Mouse (Mus musculus) cerebral cortex, adult 2 months (tissue): ENCODE data around the gene Acsm4.

ENCODE experiments used
- WGBS: fragments of 180-500 bp; shearing (Covaris S2); methylation state at CpG from one replicate; pipeline ENCODE4 v1.1.7; 2018; 5-methylcytosine and 5-hydroxymethylcytosine counted together

Gene Acsm4

GRCm38 (mm10) chr7:119689726-119690125 is at the start of gene Acsm4:
TSS of gene Acsm4 (plus strand) at chr7:119690026.
- 76% methylated on average over 5 of the region's 5 CpGs for WGBS

GRCm38 (mm10) chr7:119642307-119642706 is 47.5 kb upstream of the Acsm4 start:
- WGBS: 76% methylated on average over 5 of the region's 5 CpGs

GRCm38 (mm10) chr7:119667893-119668292 is 21.9 kb upstream of the Acsm4 start:
- 91% methylated on average over 3 of the region's 3 CpGs for WGBS

- WGBS: 87% methylated on average over 5 of the region's 5 CpGs
Observed at GRCm38 (mm10) chr7:119670395-119670794, 19.4 kb upstream of the Acsm4 start.

DNA sequence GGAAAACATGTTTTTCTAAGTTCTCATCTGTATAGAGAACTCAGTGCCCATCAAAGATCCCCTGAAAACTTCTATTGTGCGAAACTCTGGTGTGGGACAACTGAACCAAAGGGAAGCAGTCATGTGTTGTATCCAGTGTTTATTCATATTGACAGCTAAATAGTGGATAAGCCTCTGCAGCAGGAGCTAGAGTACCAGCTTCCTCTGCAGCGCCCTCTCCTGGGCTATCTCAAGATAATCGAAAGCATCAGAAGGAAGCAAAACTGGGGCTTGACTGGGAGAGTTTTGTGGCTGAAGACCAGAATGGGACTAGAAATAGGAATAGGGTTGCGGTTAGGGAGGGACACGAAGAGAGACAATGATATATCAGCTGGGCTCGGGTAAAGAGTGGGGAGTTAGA is 18.9 kb upstream of the Acsm4 start:
- 50% methylated on average over 6 of the region's 6 CpGs for WGBS

GRCm38 (mm10) chr7:119673465-119673864 is 16.4 kb upstream of the Acsm4 start:
- WGBS: 13% methylated on average over 6 of the region's 6 CpGs

- WGBS: 80% methylated on average over 8 of the region's 8 CpGs
Observed at GRCm38 (mm10) chr7:119680107-119680506, 9.7 kb upstream of the Acsm4 start.

DNA sequence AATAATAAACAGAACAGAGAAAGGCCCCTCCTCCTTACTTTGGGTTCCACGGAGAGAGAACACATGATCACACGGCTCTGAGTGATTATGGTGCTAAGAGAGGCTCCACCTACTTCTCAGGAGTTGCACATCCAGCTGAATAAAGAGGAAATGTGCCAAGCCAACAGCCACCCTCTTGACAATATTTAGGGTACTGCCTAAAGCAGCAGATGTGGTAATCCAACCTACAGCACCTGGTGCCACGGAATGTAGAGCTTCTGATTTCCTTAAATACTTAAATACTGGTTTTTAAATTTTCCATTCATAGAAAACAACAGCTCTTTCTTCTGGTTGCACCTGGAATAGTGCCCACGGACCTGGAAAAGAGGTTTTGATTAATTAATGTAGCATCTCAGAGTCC is 7.1 kb upstream of the Acsm4 start:
- 52% methylated on average over 4 of the region's 4 CpGs for WGBS

DNA sequence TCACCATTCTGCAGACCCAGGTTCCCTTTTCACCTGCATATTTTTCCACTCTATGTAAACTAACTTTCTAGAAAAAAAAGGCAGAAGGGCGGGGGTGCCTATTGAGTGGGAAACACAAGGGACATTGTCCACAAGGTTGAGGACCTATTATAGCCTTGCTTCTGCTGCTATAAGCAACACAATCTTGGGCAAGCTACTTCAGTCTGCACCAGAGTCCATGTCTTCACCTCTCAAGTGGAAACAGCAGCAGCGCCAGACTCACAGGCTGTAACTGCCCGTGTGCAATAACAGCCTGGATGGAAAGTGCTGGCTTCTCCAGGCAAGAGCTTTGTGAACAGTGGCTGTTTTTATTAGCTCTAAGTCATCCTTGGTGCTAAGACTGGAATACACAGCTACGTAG is 2.5 kb downstream of the Acsm4 start:
- 77% methylated on average over 4 of the region's 4 CpGs for WGBS

DNA sequence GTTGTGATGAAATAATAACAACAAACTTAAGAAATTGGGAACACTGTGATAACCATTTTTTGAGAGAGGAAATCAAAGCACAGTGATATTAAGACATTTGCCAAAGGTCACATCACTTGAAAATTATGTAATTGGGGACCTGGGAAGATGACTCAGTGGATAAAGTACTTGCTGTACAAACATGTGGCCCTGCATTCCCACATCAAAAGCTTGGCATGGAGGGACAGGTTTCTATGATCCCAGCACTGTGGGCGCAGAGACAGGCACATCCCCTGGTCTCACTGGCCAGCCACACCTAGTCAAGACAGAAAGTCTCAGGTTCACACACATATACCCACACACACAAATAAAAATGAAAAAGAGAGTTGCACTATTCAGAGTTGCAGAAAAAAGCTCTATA is 5.1 kb downstream of the Acsm4 start:
- 84% methylated on average over 1 of the region's 1 CpGs for WGBS

DNA sequence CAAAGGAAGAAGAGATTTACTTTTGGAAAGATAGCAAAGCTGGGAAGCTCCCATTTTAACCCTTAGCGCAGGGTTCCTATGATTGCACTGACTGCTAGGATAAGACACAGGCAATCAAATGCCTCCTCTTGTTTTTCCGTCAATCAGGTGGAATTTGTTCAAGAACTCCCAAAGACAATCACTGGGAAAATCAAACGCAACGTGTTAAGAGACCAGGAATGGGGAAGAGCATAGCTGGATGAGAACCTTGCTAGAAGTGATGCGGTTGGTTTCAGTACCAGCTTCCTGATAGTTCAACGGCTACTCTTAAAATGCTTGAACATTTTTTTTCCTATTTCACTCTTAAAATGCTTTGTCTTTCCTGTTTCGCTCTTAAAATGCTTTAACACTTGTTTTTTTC is 24.3 kb downstream of the Acsm4 start:
- WGBS: 95% methylated on average over 7 of the region's 7 CpGs

DNA sequence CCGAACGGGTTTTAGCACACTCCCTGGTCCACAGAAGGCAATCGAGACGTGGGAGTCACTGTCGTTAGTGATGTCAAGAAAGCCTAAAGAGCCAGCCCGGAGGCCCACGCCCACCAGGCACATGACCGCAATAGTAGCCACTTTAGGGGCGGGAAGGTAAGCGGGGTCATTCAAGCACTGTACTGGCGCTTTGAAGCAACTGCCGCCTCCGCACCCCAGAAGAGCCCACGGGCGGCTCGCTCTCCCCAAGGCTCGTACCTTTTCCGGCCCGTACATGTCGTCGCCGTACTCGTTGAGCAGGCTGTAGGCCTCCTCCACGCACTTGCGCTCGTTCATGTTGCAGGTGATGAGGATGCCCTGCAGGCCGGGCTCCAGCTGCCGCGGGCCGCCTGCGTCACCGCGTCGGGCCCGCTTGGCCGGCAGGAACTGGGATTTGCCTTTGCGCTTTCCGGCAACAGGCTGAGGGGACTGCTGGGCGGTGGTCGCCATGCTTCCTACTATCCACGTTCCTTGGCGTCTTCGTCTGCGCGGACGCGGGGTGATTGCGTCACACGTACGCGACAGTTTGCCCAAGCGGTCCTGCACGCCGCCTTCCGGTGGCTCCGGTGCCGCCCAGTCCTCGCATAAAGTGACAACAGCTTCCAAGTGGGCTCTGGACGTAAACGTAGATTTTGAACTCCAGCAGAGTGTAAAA is 30.6 kb downstream of the Acsm4 start, which contains the start of gene Thumpd1:
Thumpd1 (minus strand) TSS at position 546 of the 694 bp plus-strand sequence.
- under 1% methylated on average over 60 of the region's 60 CpGs for WGBS

GRCm38 (mm10) chr7:119720947-119721310 is 31.1 kb downstream of the Acsm4 start:
- WGBS: 5% methylated on average over 8 of the region's 8 CpGs

DNA sequence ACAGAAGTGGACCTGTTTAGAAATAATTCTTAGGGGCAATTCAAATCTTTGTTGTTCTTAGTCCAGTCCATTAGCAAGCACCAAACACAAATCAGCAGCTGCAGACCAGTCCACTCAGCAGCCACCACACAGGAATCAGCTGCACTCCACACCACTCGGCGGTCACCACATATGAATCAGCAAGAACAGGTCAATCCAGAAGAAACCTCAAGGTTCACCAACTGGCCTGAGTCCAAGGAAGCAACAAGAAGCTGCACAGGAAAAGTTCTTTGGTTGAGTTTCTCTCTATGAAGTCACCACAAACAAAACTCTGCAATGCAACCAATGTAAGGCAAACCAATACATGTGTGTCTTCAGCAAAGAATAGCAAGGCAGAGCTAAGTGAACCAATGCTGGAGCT is 37.8 kb downstream of the Acsm4 start:
- 78% methylated on average over 2 of the region's 2 CpGs for WGBS

DNA sequence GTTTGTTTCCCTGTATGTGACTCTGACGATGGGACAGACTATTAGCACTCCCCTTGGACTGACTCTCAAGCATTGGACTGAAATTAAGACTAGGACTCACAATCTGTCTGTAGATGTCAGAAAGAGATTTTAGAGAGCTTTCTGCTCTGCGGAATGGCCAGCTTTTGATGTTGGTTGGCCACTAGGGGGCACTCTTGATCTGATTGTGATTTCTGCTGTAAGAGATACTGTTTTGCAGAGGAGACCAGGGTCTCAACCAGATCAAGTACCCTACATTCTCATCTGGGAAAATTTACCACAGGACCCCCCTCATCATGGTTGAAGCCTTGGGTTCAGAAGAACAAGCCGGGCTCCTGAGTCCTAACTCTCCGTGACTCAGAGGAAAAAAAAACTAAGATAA is 41.4 kb downstream of the Acsm4 start:
- 75% methylated on average over 4 of the region's 4 CpGs for WGBS

DNA sequence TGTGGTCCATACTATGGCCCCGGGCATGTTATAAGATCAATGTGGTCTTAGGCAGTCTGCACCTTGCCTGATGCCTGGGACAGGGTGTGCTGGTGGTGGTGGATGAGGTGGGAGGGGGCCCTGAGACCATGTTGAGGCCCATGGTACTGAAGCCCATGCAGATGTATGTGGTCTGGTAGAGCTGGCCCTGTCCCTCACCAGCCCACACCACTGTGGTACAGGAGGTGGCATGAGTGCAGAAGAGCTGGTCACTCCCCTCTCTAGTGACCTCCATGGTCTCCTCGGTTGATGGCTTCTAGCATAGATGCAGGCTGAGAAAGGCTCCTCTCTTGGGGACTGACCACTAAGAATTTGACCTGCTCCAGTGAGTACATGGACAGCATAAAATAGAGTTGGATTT is 49.1 kb downstream of the Acsm4 start:
- WGBS: 89% methylated on average over 2 of the region's 2 CpGs

GRCm38 (mm10) chr7:119739798-119740468 is 50.1 kb downstream of the Acsm4 start:
- 3% methylated on average over 28 of the region's 44 CpGs for WGBS

DNA sequence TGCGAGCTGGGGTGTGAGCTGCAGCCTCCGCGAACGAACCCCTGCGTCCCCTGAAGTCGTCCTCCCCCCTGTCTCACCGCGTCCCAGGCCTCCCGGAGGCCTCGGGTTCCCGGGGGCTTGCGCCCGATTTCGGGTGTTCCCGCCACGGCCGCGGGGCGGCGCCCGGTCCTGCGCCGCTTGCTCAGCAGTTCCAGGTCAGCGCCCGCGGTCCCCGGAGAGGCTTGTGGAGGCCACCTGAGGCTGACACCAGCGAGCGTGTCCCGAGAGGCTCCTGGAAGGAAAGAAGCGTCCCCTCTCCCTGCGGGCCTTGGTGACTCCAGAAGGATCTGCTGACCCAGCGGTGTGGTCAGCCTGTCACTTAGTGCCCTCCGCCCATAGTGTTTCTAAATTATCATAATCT is 54.5 kb downstream of the Acsm4 start:
- 11% methylated on average over 34 of the region's 34 CpGs for WGBS

GRCm38 (mm10) chr7:119745869-119746268 is 56.0 kb downstream of the Acsm4 start:
- WGBS: 35% methylated on average over 1 of the region's 1 CpGs

GRCm38 (mm10) chr7:119748761-119749160 is 58.9 kb downstream of the Acsm4 start:
- 70% methylated on average over 2 of the region's 2 CpGs for WGBS

- WGBS: 69% methylated on average over 2 of the region's 2 CpGs
Observed at GRCm38 (mm10) chr7:119749942-119750341, 60.1 kb downstream of the Acsm4 start.

DNA sequence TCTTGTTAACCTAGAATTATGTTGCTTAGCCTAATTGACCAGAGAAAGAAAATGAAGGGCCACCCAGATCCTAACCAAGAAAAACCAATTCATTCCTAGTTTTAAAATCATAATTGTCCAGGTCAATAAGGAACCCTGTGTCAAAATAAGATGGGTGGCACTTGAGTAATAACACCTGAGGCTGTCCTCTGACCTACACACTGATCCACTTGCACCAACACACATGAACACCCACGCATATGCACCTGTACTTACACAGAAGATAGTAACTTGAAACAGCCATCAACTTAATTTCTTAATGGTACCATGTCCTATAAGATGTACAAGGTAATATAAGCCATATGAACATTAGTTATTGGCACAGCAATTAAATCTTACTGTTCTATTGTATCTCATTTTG is 63.9 kb downstream of the Acsm4 start:
- WGBS: 94% methylated on average over 1 of the region's 1 CpGs

DNA sequence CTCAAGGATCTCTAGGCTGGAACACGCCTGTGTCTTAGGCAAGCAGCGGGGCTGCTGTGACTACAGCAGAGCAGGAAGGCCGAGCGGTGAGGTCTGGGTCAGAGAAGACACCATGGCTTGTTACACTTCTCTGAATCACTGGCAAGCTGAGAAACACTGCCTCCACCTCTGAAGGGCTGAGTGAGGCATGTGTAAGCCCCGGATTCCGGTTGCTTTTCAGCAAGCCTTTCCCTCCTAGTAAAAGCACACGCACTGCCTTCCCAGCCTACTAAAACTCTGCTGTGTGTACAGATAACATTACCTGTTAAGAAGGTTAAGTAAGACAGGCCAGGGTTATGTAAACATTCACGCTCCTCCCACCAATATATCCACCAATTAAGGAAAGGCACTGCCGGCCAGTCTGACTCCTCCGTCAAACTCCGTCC is 70.7 kb downstream of the Acsm4 start, which contains the start of gene Acsm3:
Acsm3 (plus strand) TSS at position 397 of the 425 bp plus-strand sequence.
- WGBS: 85% methylated on average over 11 of the region's 11 CpGs
